Mouse (Mus musculus) myocyte (in vitro differentiated cells): ENCODE results near the gene 4933424G06Rik.

ENCODE experiments used
- E2F4 ChIP-seq: IDR thresholded peaks from one replicate; pipeline ENCODE4 v1.6.1; 2011; ENCODE audit warnings: mild to moderate bottlenecking, control low read depth, moderate library complexity; ENCODE audit not compliant: insufficient read depth
- MAX ChIP-seq: IDR thresholded peaks from one replicate; pipeline ENCODE4 v1.6.1; 2011; ENCODE audit warnings: low read depth, mild to moderate bottlenecking, control low read depth
- MYOD1 ChIP-seq, 3 experiments: IDR thresholded peaks; one replicate each; pipeline ENCODE4 v1.6.1; 2011; ENCODE audit warnings: control low read depth in 2 of 3, low read depth in 2 of 3, mild to moderate bottlenecking in 2 of 3, moderate library complexity in 1 of 3; ENCODE audit not compliant: insufficient read length in 2 of 3, control insufficient read depth in 1 of 3
- MYOG ChIP-seq, 3 experiments: IDR thresholded peaks; one replicate each; pipeline ENCODE4 v1.6.1; 2011; ENCODE audit warnings: control low read depth in 2 of 3, low read depth in 2 of 3, mild to moderate bottlenecking in 2 of 3; ENCODE audit not compliant: insufficient read length in 2 of 3, control insufficient read depth in 1 of 3, insufficient read depth in 1 of 3
- POLR2A ChIP-seq: IDR thresholded peaks from one replicate; pipeline ENCODE4 v1.6.1; 2011; ENCODE audit warnings: low read depth, mild to moderate bottlenecking, control low read depth, moderate library complexity; ENCODE audit not compliant: insufficient read length
- POLR2AphosphoS2 ChIP-seq: IDR thresholded peaks from one replicate; pipeline ENCODE4 v1.6.1; 2011; ENCODE audit warnings: low read depth, control low read depth; ENCODE audit not compliant: insufficient read length
- TCF12 ChIP-seq: IDR thresholded peaks from one replicate; pipeline ENCODE4 v1.6.1; 2011; ENCODE audit warnings: mild to moderate bottlenecking, control low read depth; ENCODE audit not compliant: poor library complexity, insufficient read depth, severe bottlenecking
- USF1 ChIP-seq: IDR thresholded peaks from one replicate; pipeline ENCODE4 v1.6.1; 2011; ENCODE audit warnings: low read depth, mild to moderate bottlenecking, control low read depth, moderate library complexity

GRCm38 (mm10) chr1:36804259-36804658 lies 94.3 kb downstream of the 4933424G06Rik start:
- TF ChIP-seq USF1 (no peak), POLR2A (no peak), POLR2AphosphoS2 (no peak), MAX (no peak), MYOG (IDR thresholded peaks at IDR 0.05; ENCODE audit: control insufficient read depth in 1 of 3, insufficient read depth in 1 of 3, insufficient read length in 2 of 3, low read depth in 2 of 3) (no peak), TCF12 (no peak), E2F4 (no peak), MYOD1 (IDR thresholded peaks at IDR 0.05; ENCODE audit: control insufficient read depth in 1 of 3, insufficient read length in 2 of 3, low read depth in 2 of 3) (no peak)
